Mouse (Mus musculus): ENCODE measurements at regions not wholly inside any gene's neighbourhood (a gene's known extent, or its start where the extent isn't known, plus 50 kb on each side); places are given as distances from the start of the nearest gene placed in this dataset.
"Not testable (repeated sequence)": the region's sequence is repeated elsewhere in the genome, so short reads cannot be mapped to it uniquely, and the experiment has no call there.

DNA sequence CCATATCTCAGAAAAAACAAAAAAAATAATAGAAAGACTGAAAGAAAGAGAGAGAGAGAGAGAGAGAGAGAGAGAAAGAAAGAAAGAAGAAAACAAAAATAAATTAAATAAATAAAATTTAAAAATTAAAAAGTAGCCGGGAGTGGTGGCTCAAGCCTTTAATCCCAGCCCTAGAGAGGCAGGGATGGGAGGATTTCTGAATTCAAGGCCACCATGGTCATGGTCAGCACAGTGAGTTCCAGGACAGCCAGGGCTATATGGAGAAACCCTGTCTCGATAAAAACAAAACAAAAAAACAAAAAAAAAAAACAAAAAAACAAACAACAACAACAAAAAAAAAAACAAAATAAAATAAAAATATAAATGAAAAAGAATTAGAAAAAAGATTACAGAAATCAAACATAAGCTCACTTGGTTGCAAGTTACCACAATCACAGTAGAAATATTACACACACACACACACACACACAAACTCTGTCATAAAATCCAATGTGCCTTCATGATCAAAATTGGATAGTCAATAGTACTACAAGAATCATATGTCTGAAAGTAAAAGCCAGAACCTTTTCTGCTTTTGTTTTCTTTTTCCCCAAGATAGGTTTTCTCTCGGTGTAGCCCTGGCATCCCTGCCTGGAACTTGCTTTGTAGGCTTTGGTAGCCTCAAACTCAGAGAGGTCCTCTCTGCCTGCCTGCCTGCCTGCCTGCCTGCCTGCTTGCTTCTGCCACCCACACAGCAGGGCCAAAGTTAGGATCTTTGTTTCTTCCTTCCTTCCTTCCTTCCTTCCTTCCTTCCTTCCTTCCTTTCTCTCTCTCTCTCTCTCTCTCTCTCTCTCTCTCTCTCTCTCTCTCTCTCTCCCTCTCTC, 476.1 kb upstream of the Olfr161 start:
- 58% methylated on average over 3 of the region's 3 CpGs for WGBS
- H3K4me2 ChIP-seq; H3K4me1 ChIP-seq (replicated peaks); H3K9ac ChIP-seq; H3K27ac ChIP-seq (replicated peaks); H3K27me3 ChIP-seq; H3K9me3 ChIP-seq; H3K36me3 ChIP-seq; H3K4me3 ChIP-seq: not testable (repeated sequence)
- ATAC-seq (ENCODE audit: low read depth) = peak; percentile 96

DNA sequence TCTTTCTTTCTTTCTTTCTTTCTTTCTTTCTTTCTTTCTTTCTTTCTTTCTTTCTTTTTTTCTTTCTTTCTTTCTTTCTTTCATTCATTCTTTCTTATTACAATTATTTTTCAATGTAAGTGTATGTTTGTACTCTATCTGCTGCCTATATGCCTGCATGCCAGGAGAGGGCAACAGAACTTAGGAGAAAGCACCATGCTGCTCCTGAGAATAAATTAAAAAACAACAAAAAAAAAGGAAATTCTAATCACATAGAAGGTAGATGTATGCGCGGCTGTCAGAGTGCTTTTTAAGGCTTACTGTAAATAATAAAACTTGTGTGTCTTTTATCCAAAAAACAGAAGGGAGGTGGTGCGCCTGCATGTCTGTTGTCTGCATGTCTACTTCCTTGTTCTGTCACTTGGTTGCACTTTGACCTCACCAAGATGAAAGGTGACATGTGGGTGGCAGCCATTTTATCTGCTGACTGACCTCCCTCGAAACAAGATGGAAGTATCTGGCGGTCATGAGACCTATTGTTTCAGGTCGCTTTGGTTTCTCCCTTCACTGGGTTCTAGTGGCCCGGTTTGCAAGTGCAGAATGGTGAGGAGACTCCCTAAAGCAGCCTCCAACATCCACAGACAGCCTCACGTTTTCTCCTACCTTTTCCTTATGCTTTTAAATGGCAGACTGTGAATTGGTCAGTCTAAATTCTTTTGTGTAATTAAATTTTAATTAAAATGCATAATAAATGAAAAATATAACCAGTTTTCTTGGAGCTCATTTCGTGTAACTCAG, 475.3 kb upstream of the Olfr161 start:
- ATAC-seq (ENCODE audit: low read depth) = peak; percentile 88
- not testable (repeated sequence) for H3K36me3 ChIP-seq; H3K4me2 ChIP-seq; H3K4me3 ChIP-seq; H3K27ac ChIP-seq (replicated peaks); H3K9me3 ChIP-seq; H3K27me3 ChIP-seq; H3K9ac ChIP-seq; H3K4me1 ChIP-seq (replicated peaks)
- WGBS = 84% methylated on average over 8 of the region's 9 CpGs

DNA sequence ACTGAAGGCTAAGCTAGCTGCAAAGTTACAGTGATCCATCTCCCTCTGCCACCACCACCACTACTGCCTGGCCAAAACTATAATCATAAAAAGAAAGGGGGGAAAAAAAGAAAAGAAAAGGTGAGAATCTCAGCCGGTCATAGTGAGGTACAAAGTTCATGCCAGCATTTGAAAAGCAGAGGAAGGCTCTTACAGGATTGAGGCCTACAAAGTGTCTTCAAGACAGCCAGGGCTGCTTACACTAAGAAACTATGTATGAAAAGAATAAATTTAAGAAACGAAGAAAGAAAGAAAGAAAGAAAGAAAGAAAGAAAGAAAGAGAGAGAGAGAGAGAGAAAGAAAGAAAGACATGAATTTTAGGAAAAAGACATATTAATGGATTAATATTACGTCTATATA, 474.7 kb upstream of the Olfr161 start:
- not testable (repeated sequence) for H3K4me1 ChIP-seq (replicated peaks); ATAC-seq (ENCODE audit: low read depth); H3K27ac ChIP-seq (replicated peaks); H3K36me3 ChIP-seq; H3K27me3 ChIP-seq; H3K9me3 ChIP-seq; H3K4me3 ChIP-seq; H3K9ac ChIP-seq; H3K4me2 ChIP-seq
- WGBS = 82% methylated on average over 2 of the region's 3 CpGs

DNA sequence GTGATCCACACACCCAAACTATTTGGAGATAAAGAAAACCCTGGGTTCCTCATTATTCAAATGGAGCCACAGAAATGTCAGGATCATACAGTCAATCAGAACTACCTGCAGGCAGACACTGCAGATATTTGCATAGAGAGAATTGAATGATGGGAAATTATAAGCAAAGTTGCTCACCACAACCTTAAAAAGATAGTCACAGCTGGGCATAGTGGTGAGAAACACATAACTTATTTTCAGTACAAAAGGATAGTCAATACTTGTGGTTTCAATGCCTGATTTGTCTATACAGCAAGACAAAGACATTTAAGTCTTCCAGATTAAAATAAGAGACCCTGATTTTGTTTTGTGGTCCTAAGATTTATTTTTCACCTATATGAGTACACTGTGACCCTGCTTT, 469.6 kb upstream of the Olfr161 start:
- H3K4me1 ChIP-seq (replicated peaks); H3K4me2 ChIP-seq; H3K9ac ChIP-seq; H3K27me3 ChIP-seq; ATAC-seq (ENCODE audit: low read depth); H3K4me3 ChIP-seq; H3K9me3 ChIP-seq; H3K36me3 ChIP-seq; H3K27ac ChIP-seq (replicated peaks): not testable (repeated sequence)

DNA sequence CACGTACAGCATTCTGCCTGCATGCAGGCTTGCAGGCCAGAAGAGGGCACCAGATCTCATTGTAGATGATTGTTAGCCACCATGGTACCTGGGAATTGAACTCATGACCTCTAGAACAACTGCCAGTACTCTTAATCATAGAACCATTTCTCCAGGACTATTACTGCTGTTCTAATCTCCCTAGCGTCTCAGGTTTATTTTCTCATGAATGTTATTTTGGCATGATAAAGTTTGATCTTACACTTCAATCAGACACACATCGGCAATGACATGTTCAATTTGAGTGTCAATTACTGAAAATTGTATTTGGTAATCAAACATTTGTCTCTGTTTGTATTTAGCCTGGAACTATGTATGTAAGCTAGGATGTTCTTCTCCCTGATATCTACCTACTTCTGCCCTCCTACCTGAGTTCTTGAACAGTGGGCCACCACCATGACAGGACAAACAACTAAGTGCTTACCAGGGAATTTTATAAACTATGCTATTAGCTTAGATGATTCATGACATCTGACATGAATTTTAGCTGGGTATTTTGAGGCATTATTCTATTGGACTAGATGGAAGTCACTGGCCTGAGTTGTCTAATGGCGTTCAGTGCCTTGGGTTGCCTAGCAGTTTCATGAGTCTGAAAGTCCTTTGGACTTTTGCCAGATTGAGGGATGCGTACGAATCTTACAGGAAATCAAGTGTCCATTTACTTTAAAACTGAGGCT, 468.5 kb upstream of the Olfr161 start:
- not testable (repeated sequence) for H3K27me3 ChIP-seq; H3K9ac ChIP-seq; H3K4me3 ChIP-seq; ATAC-seq (ENCODE audit: low read depth); H3K4me2 ChIP-seq; H3K4me1 ChIP-seq (replicated peaks); H3K27ac ChIP-seq (replicated peaks); H3K36me3 ChIP-seq; H3K9me3 ChIP-seq
- 54% methylated on average over 4 of the region's 6 CpGs for WGBS

DNA sequence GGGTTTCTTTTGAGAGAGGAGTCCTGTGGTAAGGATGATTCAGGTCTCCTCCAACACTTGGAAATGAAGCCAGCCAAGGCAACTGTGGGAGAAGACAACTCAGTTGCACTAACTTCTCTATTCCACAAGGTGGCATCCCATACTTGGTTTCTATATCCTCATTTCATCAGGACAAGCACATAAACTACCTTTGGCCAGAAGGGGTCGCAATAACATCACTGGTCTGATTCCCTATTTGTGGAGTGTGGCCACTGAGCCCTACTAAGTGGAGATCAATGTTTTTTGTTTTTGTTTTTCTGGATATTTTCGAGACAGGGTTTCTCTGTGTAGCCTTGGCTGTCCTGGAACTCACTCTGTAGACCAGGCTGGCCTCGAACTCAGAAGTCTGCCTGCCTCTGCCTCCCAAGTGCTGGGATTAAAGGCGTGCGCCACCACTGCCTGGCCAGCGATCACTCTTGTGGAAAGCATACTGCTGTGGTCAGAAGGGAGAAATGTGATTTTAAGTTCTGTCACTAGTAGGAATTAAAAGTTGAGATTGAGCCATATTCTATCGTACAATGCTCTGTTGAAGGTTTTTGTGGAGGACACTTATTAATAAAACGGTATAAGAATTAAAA, 467.9 kb upstream of the Olfr161 start:
- H3K4me1 ChIP-seq (replicated peaks); H3K27me3 ChIP-seq; H3K9ac ChIP-seq; H3K4me3 ChIP-seq; H3K36me3 ChIP-seq; H3K4me2 ChIP-seq; H3K27ac ChIP-seq (replicated peaks); H3K9me3 ChIP-seq: not testable (repeated sequence)
- WGBS = 69% methylated on average over 8 of the region's 8 CpGs
- ATAC-seq (ENCODE audit: low read depth) = 0 out of 2 replicates have a peak, but pooled peaks have one; percentile 36

DNA sequence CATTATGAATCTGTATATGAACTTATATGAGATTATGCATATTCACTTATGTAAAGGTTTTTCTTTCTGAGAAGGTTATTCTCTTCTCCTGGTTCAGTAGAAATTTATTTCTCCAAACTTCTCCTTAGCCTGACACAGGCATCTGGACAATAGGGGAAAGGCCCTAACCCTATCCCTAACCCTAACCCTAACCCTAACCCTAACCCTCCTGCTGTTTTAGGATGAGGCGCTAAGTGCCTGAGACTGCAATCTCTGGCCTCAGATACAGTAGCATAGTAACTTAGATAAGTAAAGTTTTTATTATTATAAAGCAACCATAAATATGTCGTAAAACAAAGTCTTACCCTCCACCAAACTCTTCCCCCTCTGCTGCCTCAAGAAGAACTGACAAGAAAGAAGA, 463.5 kb upstream of the Olfr161 start:
- not testable (repeated sequence) for H3K9ac ChIP-seq; ATAC-seq (ENCODE audit: low read depth); H3K4me2 ChIP-seq; H3K4me3 ChIP-seq; H3K27ac ChIP-seq (replicated peaks); H3K36me3 ChIP-seq; H3K4me1 ChIP-seq (replicated peaks); H3K27me3 ChIP-seq
- peaks cover 10% of the 10 kb centered on the region for H3K9me3 ChIP-seq
- WGBS = 44% methylated on average over 2 of the region's 2 CpGs

All from neural tube, embryonic 13.5 days (tissue).